Mouse (Mus musculus): ENCODE measurements around the gene Map2k3.

- TF ChIP-seq GATA1 (IDR thresholded peaks at IDR 0.05; ENCODE audit: low read depth, low read length) (no peak), RCOR1 (IDR thresholded peaks at IDR 0.05; ENCODE audit: low read depth, low read length) (no peak), POLR2A (IDR thresholded peaks at IDR 0.05; ENCODE audit: control insufficient read depth in 1 of 2, insufficient read depth in 1 of 2, low read depth in 1 of 2, low read length in 2 of 2, poor library complexity in 1 of 2) (no peak), CTCF (IDR thresholded peaks at IDR 0.05 in 2 of 3, conservative IDR thresholded peaks at IDR 0.05 in 1 of 3; ENCODE audit: control insufficient read depth in 1 of 3, insufficient read depth in 1 of 3, low read depth in 2 of 3, low read length in 3 of 3, poor library complexity in 1 of 3, severe bottlenecking in 1 of 3) (no peak), EP300 (IDR thresholded peaks at IDR 0.05; ENCODE audit: low read depth in 1 of 2, low read length in 2 of 2) (no peak), CHD2 (IDR thresholded peaks at IDR 0.05; ENCODE audit: low read length) (no peak)
These were observed 11.8 kb upstream of the Map2k3 start for GRCm38 (mm10) chr11:60920021-60920420.
